Mouse (Mus musculus) limb, embryonic 10.5 days (tissue): ENCODE data around the gene Frmd8. TPM values are rescaled to one million over a fixed set of nuclear protein-coding genes. Genes with fewer than 3 reads are reported as not detected.

ENCODE experiments used
- DNase-seq: peaks from one replicate; pipeline ENCODE4 v3.0.0-alpha.2; 2017; ENCODE audit warnings: low spot score
- H3K27ac ChIP-seq: fragments of 300-500 bp; sonication (generic); 2 replicates; pipeline ENCODE4 v1.5.1; 2016; ENCODE audit warnings: mild to moderate bottlenecking
- H3K27me3 ChIP-seq: fragments of 300-500 bp; sonication (generic); 2 replicates; pipeline ENCODE4 v1.6.1; 2016; ENCODE audit warnings: low read depth, mild to moderate bottlenecking; ENCODE audit not compliant: poor library complexity, severe bottlenecking
- H3K36me3 ChIP-seq: fragments of 300-500 bp; sonication (generic); 2 replicates; pipeline ENCODE4 v1.6.1; 2016; ENCODE audit warnings: mild to moderate bottlenecking, moderate library complexity
- H3K4me1 ChIP-seq: fragments of 300-500 bp; sonication (generic); 2 replicates; pipeline ENCODE4 v1.6.1; 2016
- H3K4me3 ChIP-seq: fragments of 300-500 bp; sonication (generic); 2 replicates; pipeline ENCODE4 v1.5.1; 2016; ENCODE audit warnings: mild to moderate bottlenecking, moderate library complexity
- H3K9me3 ChIP-seq: fragments of 300-500 bp; sonication (generic); replicated peaks from 2 replicates; pipeline ENCODE4 v1.6.1; 2016; ENCODE audit warnings: mild to moderate bottlenecking
- WGBS: fragments of 180-500 bp; shearing (Covaris S2); methylation state at CpG from one replicate; pipeline ENCODE4 v1.1.7; 2016; 5-methylcytosine and 5-hydroxymethylcytosine counted together
- polyA plus RNA-seq: library from polyadenylated mRNA; unstranded; fragments of >200 nt; fragmentation: Nextera tagmentation; extraction: Ambion mirVana; gene quantifications from 2 replicates; pipeline ENCODE4 v1.2.1, GENCODE M21; 2016

The Frmd8 gene
- polyA plus RNA-seq, 1 experiment from 2014 or later, result 48.7 TPM

DNA sequence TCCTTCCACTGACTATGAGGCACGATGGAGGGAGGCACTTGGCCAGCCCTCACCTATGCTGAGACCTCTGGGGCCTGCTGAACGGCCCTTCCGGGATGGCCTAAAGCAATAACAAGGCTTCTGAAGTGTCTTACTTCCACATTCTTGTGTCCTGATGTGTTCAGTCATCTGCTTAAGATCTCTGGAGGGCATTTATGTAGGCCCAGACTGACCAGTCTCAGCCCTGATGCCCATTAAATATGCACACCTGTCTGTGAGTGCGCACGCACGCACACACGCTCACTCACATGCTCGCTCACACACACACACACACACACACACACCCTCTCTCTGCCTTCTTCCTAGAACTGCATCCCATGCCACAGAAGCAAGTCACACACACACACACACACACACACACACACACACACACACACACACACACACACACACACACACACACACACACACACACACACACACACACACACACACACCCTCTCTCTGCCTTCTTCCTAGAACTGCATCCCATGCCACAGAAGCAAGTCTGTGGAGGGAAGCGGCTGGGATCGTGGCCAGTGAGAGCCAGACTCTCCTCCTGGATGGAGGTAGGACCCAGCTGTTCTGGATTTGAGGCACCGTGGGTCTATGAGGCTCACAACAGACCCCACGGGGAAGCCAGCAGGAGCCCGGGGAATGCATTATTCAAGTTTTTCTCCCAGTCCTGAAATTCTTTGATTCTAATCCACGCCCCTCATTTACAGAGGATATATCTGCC, 65.9 kb downstream of the Frmd8 start:
- Histone ChIP-seq H3K36me3 (no peaks in the 10 kb centered on the region), H3K4me3 (0 out of 2 replicates have a peak overlapping the region, but pooled peaks have one; percentile 8), H3K9me3 (no peaks in the 10 kb centered on the region), H3K4me1 (peaks cover 83% of the 10 kb centered on the region), H3K27ac (peak overlapping the region; percentile 74), H3K27me3 (no peaks in the 10 kb centered on the region)
- no peak for DNase-seq
- 70% methylated on average over 14 of the region's 14 CpGs for WGBS

DNA sequence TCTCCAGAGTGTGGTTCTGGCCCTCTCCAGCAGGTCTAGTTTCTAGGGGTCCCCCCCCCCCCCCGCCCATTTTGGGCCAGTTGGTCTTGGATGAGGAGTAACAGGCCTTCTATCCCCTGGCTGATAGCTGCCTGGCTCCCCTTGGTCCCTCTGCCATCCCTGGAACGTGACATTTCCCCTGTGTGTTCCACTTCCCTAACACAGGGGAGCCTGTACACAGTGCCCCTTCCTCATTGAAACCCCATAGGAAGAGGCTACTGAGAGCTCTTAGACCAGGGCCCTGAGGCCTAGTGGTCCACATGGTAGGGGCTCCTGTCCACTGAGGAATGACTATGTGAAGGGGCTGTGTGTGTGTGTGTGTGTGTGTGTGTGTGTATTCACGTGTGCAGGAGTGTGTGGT, 67.3 kb downstream of the Frmd8 start:
- Histone ChIP-seq H3K36me3 (no peaks in the 10 kb centered on the region), H3K4me3 (no peak overlapping the region), H3K9me3 (no peaks in the 10 kb centered on the region), H3K27me3 (no peaks in the 10 kb centered on the region), H3K4me1 (peaks cover 96% of the 10 kb centered on the region), H3K27ac (peak overlapping the region; percentile 50; the same call in 1 of the 2 replicates)
- WGBS, result 76% methylated on average over 3 of the region's 3 CpGs
- DNase-seq, result no peak

DNA sequence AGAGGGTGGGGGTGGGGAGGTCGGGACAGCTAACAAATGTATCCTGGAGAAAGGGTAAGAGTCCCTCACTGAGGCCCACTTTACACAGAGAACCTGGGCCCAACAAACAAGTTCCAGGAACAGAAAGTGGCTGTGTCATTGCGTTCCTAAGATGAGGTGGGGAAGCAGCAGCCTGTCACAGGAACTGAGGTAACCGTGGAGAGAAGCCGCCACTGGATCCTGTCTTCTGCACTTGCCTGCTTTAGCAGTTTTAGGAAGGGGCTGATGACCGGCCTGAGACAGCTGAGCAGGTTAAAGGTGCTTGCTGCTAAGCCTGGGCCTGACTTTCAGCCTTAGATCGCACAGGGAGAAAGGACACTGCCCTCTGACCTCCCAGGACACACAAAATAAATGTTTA, 68.3 kb downstream of the Frmd8 start:
- Histone ChIP-seq H3K27ac (peak overlapping the region; percentile 85), H3K9me3 (no peaks in the 10 kb centered on the region), H3K4me3 (peak overlapping the region; percentile 13; the same call in 1 of the 2 replicates), H3K36me3 (no peaks in the 10 kb centered on the region), H3K27me3 (no peaks in the 10 kb centered on the region), H3K4me1 (peaks cover 88% of the 10 kb centered on the region)
- DNase-seq, result no peak
- WGBS, result 31% methylated on average over 6 of the region's 6 CpGs

DNA sequence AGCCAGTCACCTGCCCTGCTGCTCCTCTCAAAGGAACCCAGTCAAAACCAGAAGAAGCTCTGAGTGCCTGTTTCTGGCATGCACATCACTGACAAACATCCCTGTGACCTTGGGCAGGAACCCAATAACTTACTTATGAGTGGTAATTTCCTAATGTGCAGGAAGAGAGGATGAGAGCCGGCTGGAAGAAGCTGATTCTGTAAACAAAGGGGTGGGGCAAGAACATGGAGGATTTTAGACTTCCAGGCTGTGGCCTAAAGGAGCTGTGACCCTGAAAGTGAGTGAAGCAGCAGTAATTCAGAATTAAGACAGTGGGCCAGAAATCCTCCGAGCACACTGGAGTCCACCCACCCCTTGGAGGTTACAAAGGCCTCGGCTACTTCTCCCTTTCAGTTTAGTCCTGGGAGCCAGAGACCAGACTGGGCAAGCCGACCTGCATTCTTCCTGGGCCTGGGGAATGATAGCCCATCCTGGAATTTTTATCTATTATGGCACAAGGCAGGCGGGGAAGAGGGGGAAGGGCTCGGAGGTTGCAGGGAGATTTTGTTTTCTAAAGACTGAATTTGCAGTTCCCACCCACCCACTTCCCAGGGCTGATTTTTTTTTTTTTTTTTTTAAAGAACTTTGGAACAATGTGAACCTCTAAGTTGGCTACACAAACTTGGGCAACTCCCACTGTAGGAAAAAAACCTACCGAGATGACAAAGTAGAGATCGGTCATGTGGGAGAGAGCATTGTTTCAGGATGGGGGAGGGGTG, 68.8 kb downstream of the Frmd8 start:
- no peak overlapping the region for H3K4me3 ChIP-seq

DNA sequence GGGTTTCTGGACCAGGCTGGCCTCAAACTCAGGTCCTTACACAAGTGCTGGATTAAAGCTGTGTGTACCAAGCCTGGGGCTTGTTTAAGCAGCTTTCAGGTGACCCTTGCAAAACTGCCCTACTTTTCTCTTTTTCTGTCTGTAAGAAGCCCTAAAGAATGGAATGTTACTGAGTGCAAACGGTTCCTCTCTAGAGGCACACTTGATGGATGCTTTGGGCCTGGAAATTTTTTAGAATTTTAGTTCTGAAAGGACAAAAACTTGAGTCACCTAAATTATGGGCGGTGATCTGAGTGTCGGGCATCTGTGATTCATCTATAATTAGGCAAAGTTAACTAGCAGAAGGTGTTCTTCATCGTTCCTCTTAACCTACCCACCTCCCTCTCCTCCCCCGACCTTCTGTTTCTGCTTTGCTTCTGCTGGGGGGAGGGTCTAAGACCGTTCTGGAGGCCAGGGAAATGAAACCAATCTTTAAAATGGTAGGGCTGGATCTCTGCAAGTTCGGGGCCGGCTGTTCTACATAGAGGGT, 70.6 kb downstream of the Frmd8 start:
- no peak for DNase-seq
- Histone ChIP-seq H3K4me1 (peaks cover 64% of the 10 kb centered on the region), H3K27me3 (no peaks in the 10 kb centered on the region), H3K9me3 (no peaks in the 10 kb centered on the region), H3K36me3 (peaks cover 17% of the 10 kb centered on the region), H3K27ac (peak overlapping the region; percentile 100), H3K4me3 (peak overlapping the region; percentile 92)
- WGBS, result 21% methylated on average over 8 of the region's 8 CpGs

More for the DNA sequence above, 68.8 kb downstream of the Frmd8 start:
- 23% methylated on average over 8 of the region's 8 CpGs for WGBS
- no peaks in the 10 kb centered on the region for H3K36me3 ChIP-seq
- peak overlapping the region; percentile 85 for H3K27ac ChIP-seq
- no peaks in the 10 kb centered on the region for H3K27me3 ChIP-seq
- DNase-seq, result no peak
- peaks cover 82% of the 10 kb centered on the region for H3K4me1 ChIP-seq
- no peaks in the 10 kb centered on the region for H3K9me3 ChIP-seq

DNA sequence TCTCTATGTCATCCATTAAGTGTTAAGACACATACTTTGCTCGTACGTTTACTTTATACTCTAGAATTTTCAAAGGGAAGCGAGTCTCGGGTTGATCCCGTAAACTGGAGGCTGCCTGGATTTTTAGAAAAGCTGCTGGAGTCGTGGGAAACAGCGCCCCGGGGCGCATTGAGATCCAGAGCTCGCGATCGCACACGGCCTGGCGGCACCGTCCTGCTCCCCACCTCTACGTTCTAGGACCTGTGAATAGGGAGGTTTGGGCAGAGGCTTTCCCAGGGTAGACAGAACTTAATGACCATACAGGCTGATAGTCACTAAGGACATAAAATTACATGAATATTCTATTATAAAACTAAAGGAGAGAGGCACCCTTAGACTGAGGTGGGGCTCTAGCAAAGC, 71.2 kb downstream of the Frmd8 start:
- 2% methylated on average over 16 of the region's 16 CpGs for WGBS
- peak overlapping the region; percentile 92 for H3K4me3 ChIP-seq
- H3K4me1 ChIP-seq, result peaks cover 59% of the 10 kb centered on the region
- H3K27me3 ChIP-seq, result no peaks in the 10 kb centered on the region
- H3K36me3 ChIP-seq, result peaks cover 22% of the 10 kb centered on the region
- peak overlapping the region; percentile 100 for H3K27ac ChIP-seq
- no peaks in the 10 kb centered on the region for H3K9me3 ChIP-seq
- no peak for DNase-seq

DNA sequence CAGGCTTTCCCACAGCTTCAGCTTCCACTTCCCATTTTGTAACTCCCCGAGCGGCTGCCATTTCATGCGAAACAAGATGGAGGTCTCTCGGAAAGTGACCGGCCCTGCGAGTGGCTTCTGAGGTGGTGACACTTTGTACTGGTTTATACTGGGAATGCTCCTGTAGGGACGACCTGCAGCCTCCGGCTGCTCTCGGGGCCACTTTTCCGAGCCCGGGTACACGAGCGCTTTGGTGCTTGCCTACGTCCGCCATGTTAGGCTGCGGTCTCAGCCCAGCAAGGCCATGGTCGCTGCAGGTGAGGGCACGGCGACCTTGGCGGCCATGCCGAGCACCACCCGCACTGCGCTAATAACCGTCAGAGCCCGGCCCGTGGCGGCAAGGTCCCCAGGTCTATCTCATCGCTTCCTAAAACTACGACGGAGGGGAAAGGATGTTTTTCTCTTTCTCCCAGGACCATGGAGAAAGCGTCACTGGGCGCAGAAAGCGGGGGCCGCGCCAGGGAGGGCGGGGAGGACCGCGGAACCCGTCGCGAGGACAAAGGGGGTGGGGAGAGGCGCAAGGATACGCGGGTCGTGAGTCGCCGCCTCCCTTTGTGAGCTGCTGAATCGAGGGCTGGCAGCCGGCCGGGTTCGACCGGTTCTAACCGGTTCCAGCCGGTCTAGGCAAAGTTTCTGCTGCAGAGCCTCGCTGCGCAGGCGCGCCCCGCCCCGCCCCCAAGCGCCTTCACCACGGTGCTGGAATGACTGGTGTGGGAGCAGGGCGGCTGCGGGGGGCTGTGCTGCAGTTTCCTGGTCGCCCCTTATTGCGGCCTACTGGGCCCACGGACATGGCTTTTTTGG, 71.8 kb downstream of the Frmd8 start:
- Histone ChIP-seq H3K4me1 (peaks cover 53% of the 10 kb centered on the region), H3K27ac (peak overlapping the region; percentile 100), H3K9me3 (no peaks in the 10 kb centered on the region), H3K4me3 (peak overlapping the region; percentile 92), H3K27me3 (no peaks in the 10 kb centered on the region), H3K36me3 (peaks cover 29% of the 10 kb centered on the region)
- DNase-seq, result peak; percentile 100
- under 1% methylated on average over 67 of the region's 67 CpGs for WGBS

DNA sequence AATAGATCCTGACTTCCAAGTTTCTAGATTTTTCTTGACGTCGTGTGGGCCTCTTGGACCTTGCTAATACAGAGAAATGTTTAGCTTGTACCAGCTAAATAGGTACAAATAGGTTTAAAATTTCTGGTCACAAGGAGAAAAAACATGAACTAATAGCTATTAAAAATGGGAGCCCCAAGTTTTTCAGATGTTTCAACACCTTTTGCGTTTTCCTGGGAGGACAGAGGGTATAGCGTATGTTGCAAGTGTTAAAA, 72.4 kb downstream of the Frmd8 start:
- Histone ChIP-seq H3K27ac (peak overlapping the region; percentile 100), H3K4me3 (peak overlapping the region; percentile 92), H3K27me3 (no peaks in the 10 kb centered on the region), H3K9me3 (no peaks in the 10 kb centered on the region), H3K4me1 (peaks cover 52% of the 10 kb centered on the region), H3K36me3 (peaks cover 34% of the 10 kb centered on the region)
- DNase-seq, result no peak
- 0% methylated on average over 4 of the region's 4 CpGs for WGBS

DNA sequence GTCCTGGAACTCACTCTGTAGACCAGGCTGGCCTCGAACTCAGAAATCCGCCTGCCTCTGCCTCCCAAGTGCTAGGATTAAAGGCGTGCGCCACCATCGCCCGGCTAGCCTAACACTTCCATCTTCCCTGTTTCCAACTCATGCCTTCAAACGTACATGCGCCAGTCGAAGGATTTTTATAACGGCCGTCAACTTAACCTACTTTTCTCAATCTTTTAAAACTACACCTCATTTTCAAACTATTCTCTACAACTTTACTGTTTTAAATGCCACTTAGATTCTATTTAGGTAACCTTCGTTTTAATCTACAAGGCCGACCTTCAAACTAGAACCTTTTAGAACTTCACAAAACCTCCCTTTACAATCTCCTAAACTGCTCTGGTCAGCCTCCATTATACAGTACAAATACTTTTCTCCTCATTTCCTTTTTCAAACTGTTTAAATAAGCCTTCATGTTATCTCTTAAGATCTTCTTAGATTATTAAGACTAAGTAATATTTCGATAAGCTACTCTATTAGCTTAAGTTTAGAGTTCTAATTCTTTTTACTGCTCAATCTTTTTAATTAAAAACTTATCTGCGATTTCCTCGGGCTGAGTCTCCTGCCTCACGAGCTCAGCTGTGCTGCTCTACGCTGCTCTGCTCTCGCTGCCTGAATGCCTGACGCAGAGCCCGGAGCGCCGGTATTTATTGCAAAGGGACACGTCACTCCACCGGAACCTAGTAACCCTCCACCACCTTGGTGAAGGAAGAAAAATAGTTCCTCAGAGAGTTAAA, 72.9 kb downstream of the Frmd8 start:
- Histone ChIP-seq H3K9me3 (no peaks in the 10 kb centered on the region), H3K27me3 (no peaks in the 10 kb centered on the region), H3K4me1 (peaks cover 52% of the 10 kb centered on the region), H3K36me3 (peaks cover 39% of the 10 kb centered on the region), H3K27ac (peak overlapping the region; percentile 100), H3K4me3 (peak overlapping the region; percentile 92)
- peak; percentile 97 for DNase-seq
- WGBS, result under 1% methylated on average over 25 of the region's 25 CpGs

DNA sequence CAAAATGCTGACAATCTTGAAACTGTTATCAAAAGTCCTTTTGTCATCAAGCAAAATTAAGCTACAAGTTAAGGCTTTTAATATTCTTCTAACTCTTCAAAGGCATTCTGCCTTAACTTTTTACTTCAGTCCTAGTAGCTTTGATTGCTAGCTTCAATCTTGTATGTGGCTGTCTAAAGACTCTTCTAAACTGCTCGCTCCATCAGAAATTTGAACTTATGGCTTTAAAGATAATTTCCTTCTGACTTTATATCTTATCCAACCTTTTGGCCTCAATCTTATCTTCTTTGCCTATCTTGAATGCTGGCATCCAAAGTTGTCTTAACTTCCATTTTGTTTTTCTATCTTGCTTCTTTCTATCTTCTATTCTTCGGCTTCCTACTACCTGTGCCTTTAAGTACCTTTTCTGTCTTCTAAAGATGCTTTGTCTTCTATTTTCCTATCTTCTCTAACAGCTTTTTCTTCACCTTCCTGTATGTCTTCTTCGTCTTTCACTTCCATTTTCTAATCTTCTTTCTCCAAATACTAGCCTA, 73.6 kb downstream of the Frmd8 start:
- 15% methylated on average over 3 of the region's 3 CpGs for WGBS
- H3K27ac ChIP-seq, result peak overlapping the region; percentile 100
- DNase-seq, result no peak

DNA sequence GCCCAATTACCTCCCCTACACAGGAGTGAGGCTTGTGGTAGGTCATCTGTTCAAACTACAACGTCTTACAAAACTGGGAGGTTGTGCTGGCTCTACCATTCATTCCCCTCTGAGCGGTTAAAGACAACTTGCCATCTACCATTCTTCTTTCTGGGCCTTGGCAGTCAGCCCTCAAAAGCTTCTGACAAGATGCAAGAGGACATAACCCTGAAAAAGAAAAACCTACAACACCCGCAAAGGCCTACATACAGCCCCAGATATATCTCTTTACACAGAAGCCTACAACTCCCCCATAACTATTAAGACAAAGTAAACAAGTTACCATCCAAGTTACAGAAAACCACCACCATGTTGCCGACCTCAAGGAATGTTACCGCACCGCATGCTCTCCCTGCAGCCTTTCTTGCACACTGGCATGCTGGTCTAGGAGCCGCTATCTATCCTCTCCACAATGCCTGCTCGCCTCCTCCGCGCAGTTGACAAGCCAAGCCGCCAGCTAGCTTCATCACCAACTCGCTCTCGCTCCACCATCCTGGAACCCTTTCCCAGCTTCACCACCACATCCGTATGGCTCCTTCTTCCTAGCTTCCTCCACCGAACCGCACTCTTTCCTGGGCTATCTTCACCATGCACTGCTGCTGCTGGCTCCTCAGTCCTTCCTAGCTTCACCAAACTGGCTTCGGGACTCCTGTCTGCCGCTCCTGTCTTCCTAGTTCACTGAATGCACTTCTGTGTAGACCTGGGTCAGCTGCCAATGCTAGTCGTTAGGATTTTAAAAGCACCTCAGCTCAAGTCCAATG, 74.2 kb downstream of the Frmd8 start:
- peak overlapping the region; percentile 92 for H3K4me3 ChIP-seq
- WGBS, result 1% methylated on average over 19 of the region's 19 CpGs
- no peaks in the 10 kb centered on the region for H3K27me3 ChIP-seq
- no peaks in the 10 kb centered on the region for H3K9me3 ChIP-seq
- H3K27ac ChIP-seq, result peak overlapping the region; percentile 100
- peaks cover 52% of the 10 kb centered on the region for H3K4me1 ChIP-seq
- DNase-seq, result peak; percentile 67
- peaks cover 53% of the 10 kb centered on the region for H3K36me3 ChIP-seq

More for the DNA sequence above, 73.6 kb downstream of the Frmd8 start:
- H3K9me3 ChIP-seq, result no peaks in the 10 kb centered on the region
- no peaks in the 10 kb centered on the region for H3K27me3 ChIP-seq
- H3K4me3 ChIP-seq, result peak overlapping the region; percentile 92
- H3K4me1 ChIP-seq, result peaks cover 53% of the 10 kb centered on the region
- H3K36me3 ChIP-seq, result peaks cover 46% of the 10 kb centered on the region
